Mouse (Mus musculus) hindbrain, postnatal 0 days (tissue): Measurements from ENCODE around the gene Gm15517. TPM values are rescaled to one million over a fixed set of nuclear protein-coding genes. Genes with fewer than 3 reads are reported as not detected.

Source experiments
- ATAC-seq: fragments of 200-750 bp; cut with Nextera tagmentation; 2 replicates; pipeline ENCODE4 v1.8.0; 2017; ENCODE audit warnings: mild to moderate bottlenecking, moderate TSS enrichment, moderate library complexity
- DNase-seq: peaks from one replicate; pipeline ENCODE4 v3.0.0-alpha.2; 2015; ENCODE audit warnings: low spot score
- H3K27ac ChIP-seq: fragments of 300-500 bp; sonication (generic); 2 replicates; pipeline ENCODE4 v1.5.1; 2014; ENCODE audit warnings: mild to moderate bottlenecking
- H3K27me3 ChIP-seq: fragments of 300-500 bp; sonication (generic); 2 replicates; pipeline ENCODE4 v1.6.1; 2014; ENCODE audit warnings: low read length, mixed read lengths; ENCODE audit not compliant: insufficient read depth
- H3K36me3 ChIP-seq: fragments of 300-500 bp; sonication (generic); 2 replicates; pipeline ENCODE4 v1.6.1; 2014; ENCODE audit warnings: low read length, mixed read lengths; ENCODE audit not compliant: insufficient read depth
- H3K4me1 ChIP-seq: fragments of 300-500 bp; sonication (generic); 2 replicates; pipeline ENCODE4 v1.6.1; 2014; ENCODE audit warnings: antibody characterized with exemption, low read length, mixed read lengths; ENCODE audit not compliant: insufficient read depth
- H3K4me2 ChIP-seq: fragments of 300-500 bp; sonication (generic); 2 replicates; pipeline ENCODE4 v1.6.1; 2014; ENCODE audit warnings: low read depth, mild to moderate bottlenecking, low read length, moderate library complexity, mixed read lengths
- H3K4me3 ChIP-seq: fragments of 300-500 bp; sonication (generic); 2 replicates; pipeline ENCODE4 v1.5.1; 2014; ENCODE audit warnings: low read length
- H3K9ac ChIP-seq: fragments of 300-500 bp; sonication (generic); replicated peaks from 2 replicates; pipeline ENCODE4 v1.6.1; 2014; ENCODE audit warnings: mild to moderate bottlenecking, low read length, moderate library complexity, mixed read lengths
- H3K9me3 ChIP-seq: fragments of 300-500 bp; sonication (generic); 2 replicates; pipeline ENCODE4 v1.6.1; 2016; ENCODE audit warnings: low read length, mixed read lengths
- CTCF ChIP-seq: IDR thresholded peaks from 2 replicates; pipeline ENCODE4 v1.5.1; 2016; ENCODE audit warnings: antibody characterized with exemption, control low read depth, low read depth
- WGBS: fragments of 180-500 bp; shearing (Covaris S2); extraction: QIAGEN DNeasy Blood & Tissue Kit; methylation state at CpG from one replicate; pipeline ENCODE4 v1.1.7; 2014; 5-methylcytosine and 5-hydroxymethylcytosine counted together
- polyA plus RNA-seq: library from polyadenylated mRNA; unstranded; fragments of >200 nt; fragmentation: Nextera tagmentation; extraction: Ambion mirVana; gene quantifications from 2 replicates; pipeline ENCODE4 v1.2.1, GENCODE M21; 2015
- total RNA-seq: library from RNA; depleted of rRNA; stranded (reverse); fragments of >200 nt; gene quantifications from 2 replicates; pipeline ENCODE4 v1.2.3, GENCODE M21; 2014; rRNA removed

Gene Gm15517
- total and polyA plus RNA-seq, 2 experiments from 2014 or later: not detected

DNA sequence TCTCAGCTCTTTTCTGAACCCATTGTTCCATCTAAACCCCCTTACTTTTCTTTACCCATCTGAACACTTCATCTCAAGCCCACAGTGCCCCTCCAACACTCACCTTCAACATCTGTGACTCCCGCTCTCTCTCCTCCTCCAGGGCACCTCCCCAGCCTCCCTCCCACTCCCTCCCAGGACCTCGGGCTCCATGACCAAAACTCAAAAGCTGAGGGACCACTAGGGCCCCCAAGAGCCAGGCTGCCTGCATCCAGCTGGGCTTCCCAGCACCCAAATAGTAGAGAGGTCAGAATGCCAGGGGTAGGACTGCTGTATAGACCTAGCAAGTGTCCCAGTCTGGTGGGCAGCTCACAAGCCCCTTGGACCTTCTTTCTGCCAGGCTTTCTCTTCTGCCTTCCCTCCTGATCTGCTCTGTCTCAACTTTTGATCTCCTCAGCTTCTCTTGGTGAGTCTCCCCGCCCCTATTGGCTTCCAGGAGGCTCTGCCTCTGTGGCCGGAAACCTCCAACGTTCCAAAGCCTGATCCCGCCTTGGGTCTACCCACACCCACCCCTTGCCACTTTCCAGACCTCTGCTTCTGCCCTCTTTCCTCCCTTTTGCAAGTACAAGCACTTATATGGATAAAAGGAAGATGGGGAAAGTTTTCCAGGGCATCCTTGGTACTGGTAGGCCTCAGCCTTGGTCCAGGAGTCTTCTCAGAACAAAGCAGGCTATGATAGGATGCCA, 45.4 kb downstream of the Gm15517 start, which contains the start of gene Clec11a:
Gene Clec11a (minus strand): TSS at position 387 of the 725 bp plus-strand sequence.
- DNase-seq: no peak
- no peak for ATAC-seq
- Histone ChIP-seq H3K27ac (peak within 1 kb of the TSS; percentile 95; the same call in 1 of the 2 replicates), H3K4me2 (peak within 1 kb of the TSS; percentile 72), H3K4me1 (peaks cover 14% of the 10 kb centered on the region; the same call in 1 of the 2 replicates), H3K9ac (0 out of 2 replicates have a peak within 1 kb of the TSS, but pooled peaks have one; percentile 14), H3K27me3 (no peaks in the 10 kb centered on the region), H3K9me3 (no peaks in the 10 kb centered on the region), H3K36me3 (no peaks in the 10 kb centered on the region), H3K4me3 (0 out of 2 replicates have a peak within 1 kb of the TSS, but pooled peaks have one; percentile 61)
- 65% methylated on average over 6 of the region's 6 CpGs for WGBS
- TF ChIP-seq CTCF: no peak

DNA sequence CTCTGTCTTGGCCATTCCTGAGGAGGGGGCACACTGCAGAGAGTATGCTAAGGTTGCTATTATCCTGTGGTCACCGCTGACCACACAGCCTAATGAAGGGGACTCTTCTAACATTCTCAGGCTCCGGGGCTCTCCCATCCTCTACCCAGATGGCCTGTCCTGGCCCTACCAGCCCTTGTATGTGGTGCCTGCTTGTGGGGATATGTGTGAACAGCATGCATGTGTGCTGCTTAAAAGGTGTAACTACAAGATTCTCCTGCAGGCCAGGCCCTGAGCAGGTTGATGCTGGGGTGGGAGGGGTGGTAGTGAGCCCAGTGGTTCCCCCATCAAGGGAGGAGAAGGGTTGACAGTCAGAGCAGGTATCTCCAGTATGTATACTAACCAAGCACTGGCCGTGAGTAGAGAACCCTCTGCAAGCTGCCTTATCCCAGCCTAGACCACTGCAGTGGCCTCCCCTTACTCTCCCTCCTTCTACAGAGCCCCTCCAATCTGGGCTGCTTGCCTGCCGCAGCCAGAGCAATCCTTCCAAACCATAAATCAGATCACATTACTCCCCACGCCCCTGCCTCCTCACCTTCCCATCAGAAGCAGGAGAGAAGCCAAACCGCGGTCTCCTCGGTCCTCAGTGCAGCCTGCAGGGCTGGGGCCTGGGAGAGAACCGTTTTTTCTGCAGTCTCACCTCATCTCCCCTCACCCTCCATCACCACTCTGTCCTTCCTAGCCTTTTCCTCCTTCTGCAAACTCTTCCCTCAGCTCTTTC, 46.2 kb downstream of the Gm15517 start:
- Histone ChIP-seq H3K9me3 (no peaks in the 10 kb centered on the region), H3K9ac (no peak overlapping the region), H3K4me1 (peaks cover 14% of the 10 kb centered on the region; the same call in 1 of the 2 replicates), H3K36me3 (no peaks in the 10 kb centered on the region), H3K27me3 (no peaks in the 10 kb centered on the region), H3K27ac (no peak overlapping the region), H3K4me2 (no peak overlapping the region), H3K4me3 (no peak overlapping the region)
- peak; percentile 58 for TF ChIP-seq CTCF
- ATAC-seq (no peak), DNase-seq (no peak)
- 57% methylated on average over 9 of the region's 9 CpGs for WGBS

DNA sequence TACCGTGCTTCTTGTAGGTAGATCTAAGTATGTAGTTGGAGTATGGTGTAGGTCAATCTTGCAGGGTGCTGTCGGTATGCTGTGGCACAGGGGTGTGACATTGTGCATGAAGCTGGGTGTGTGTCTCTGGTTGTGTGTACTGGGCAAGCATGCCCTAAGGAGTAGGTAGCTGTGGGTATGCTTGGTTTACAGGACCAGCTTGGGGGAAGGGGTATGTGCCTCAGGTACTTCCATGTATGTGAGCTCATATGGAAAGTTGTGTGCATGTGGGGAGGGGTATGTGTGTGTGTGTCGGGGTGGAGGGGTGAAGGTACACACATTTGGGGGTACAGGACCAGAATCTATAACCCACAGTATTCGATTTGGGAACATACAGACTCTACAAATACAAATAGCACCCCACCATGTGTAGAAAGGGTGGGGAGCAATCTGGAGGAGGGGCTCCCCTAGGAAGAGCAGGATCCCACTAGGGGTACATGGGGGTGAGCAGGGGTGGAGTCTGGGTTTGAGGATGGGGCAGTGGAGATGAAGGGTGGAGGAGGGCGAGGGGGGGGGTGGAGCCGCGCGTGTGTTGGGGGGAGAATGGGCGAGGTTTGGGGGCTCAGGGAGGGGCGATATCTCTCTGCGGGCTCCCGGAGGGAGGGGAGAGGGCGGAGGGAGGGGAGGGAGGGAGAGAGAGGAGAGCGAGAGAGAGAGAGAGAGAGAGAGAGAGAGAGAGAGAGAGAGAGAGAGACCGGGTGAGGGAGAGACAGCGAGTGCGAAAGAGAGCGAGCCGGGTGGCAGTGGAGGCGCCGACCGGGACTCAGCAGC, 48.4 kb downstream of the Gm15517 start, which contains the start of gene Shank1:
Gene Shank1 (plus strand): TSS at position 779 of the 810 bp plus-strand sequence.
- 0 out of 2 replicates have a peak, but pooled peaks cover 4% of the 10 kb centered on the region for H3K4me1 ChIP-seq
- H3K27ac ChIP-seq: peak within 1 kb of the TSS; percentile 73
- 38% methylated on average over 7 of the region's 22 CpGs for WGBS
- peak within 1 kb of the TSS; percentile 56 for H3K4me3 ChIP-seq
- H3K36me3 ChIP-seq: 0 out of 2 replicates have a peak, but pooled peaks cover 5% of the 10 kb centered on the region
- no peaks in the 10 kb centered on the region for H3K27me3 ChIP-seq
- peak within 1 kb of the TSS; percentile 62 for H3K4me2 ChIP-seq
- H3K9me3 ChIP-seq: no peaks in the 10 kb centered on the region
- ATAC-seq (no peak), DNase-seq (peak; percentile 32)
- TF ChIP-seq CTCF: no peak
- H3K9ac ChIP-seq: peak within 1 kb of the TSS; percentile 75

DNA sequence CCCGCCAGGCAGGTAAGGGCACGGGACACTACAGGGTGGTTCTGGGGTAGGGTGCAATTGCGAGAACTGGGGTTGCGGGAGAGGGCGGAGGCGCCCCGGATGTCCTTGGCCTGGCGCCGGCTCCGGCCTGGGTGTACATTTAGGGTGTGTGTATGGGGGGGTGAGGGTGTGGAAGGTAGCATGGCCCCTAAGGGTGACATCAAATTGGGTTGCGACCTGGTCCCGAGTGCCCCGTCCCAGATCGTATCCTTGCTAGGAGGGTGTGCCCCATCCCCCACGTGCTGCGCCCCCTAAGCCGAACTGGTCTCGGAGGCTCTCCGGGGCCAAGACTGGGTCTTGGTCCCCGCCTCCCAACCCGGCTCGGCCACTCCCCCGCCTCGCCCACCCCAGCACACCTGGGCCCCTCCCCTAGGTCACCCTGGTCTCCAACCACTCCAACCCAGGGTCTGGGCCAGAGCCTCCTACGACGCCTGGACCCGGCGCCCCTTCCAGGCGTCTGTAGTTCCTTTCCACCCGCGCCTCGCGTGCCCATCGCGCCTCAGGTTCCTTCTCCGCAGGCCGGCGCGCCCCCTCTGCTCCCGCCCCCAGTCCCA, 49.1 kb downstream of the Gm15517 start:
- DNase-seq: peak; percentile 36
- Histone ChIP-seq H3K27me3 (no peaks in the 10 kb centered on the region), H3K9ac (peak overlapping the region; percentile 75), H3K4me2 (peak overlapping the region; percentile 62), H3K4me3 (peak overlapping the region; percentile 56), H3K27ac (peak overlapping the region; percentile 73), H3K36me3 (0 out of 2 replicates have a peak, but pooled peaks cover 5% of the 10 kb centered on the region), H3K9me3 (no peaks in the 10 kb centered on the region), H3K4me1 (0 out of 2 replicates have a peak, but pooled peaks cover 4% of the 10 kb centered on the region)
- ATAC-seq: peak; percentile 21
- under 1% methylated on average over 33 of the region's 40 CpGs for WGBS
- TF ChIP-seq CTCF: no peak

DNA sequence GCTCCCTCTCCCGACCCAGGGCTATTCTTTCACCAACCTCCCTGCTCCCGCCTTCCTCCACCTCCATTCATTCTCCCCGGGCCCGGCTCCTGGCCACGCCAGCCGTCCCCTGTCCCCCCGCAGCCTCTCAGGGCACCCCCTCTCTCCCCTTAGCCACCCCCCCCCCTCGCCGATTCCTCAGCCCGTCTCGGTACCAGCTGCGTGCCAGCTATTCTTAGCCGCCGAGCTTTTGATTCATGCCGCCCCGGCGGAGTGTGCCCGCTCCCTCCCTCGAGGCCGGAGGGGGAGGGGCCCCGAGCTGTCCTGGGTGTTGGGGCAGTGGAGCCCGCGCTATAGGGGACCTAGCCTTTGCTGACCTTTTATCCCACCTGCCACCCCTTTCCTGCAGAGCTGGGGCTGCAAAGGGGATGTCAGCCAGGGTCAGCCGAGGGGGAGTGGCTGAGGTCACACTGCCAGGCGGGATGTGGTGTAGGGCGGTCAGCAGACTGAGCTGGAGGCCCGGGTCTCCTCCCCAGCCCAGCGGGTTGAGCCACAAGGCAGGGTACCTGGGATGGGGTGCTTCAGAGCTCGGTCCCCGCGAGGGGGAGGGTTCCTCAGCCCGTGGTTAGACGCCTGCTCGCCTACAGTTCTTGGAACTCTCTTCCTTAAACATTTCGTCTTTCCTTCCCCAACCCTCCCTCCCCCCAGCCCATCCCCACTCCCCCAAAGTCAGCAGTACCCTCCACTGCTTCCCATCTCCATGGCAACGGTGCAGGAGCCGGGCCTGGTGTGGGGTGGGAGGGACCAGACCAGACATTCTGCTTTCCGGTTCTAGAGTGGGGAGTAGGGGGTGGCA, 49.8 kb downstream of the Gm15517 start:
- ATAC-seq: peak; percentile 44
- H3K9me3 ChIP-seq: no peaks in the 10 kb centered on the region
- DNase-seq: peak; percentile 57

More for the DNA sequence above, 49.8 kb downstream of the Gm15517 start:
- Histone ChIP-seq H3K27me3 (no peaks in the 10 kb centered on the region), H3K36me3 (0 out of 2 replicates have a peak, but pooled peaks cover 10% of the 10 kb centered on the region), H3K4me3 (peak overlapping the region; percentile 56), H3K9ac (peak overlapping the region; percentile 75), H3K4me1 (0 out of 2 replicates have a peak, but pooled peaks cover 4% of the 10 kb centered on the region), H3K4me2 (peak overlapping the region; percentile 62), H3K27ac (peak overlapping the region; percentile 73)
- WGBS: under 1% methylated on average over 38 of the region's 38 CpGs
- no peak for TF ChIP-seq CTCF

Other genes with a start within 250 kb of the Gm15517 start
- gene Klk1b26, start 249.3 kb upstream of the Gm15517 start, total RNA-seq: 0.54 TPM in 1 of 2 replicates, not detected in the other
- gene Klk1b26, start 249.3 kb upstream of the Gm15517 start, polyA plus RNA-seq: not detected in 2 replicates
- gene Klk1b27, start 209.2 kb upstream of the Gm15517 start, total RNA-seq: not detected in 2 replicates
- 0.28 TPM in 1 of 2 replicates, not detected in the other for gene Klk1b27, start 209.2 kb upstream of the Gm15517 start, polyA plus RNA-seq
- gene Klk1b21, start 159.1 kb upstream of the Gm15517 start, total RNA-seq: not detected in 2 replicates
- gene Klk1b21, start 159.1 kb upstream of the Gm15517 start, polyA plus RNA-seq: not detected in 2 replicates
- gene Klk1b22, start 148.8 kb upstream of the Gm15517 start, total RNA-seq: not detected in 2 replicates
- not detected in 2 replicates for gene Klk1b22, start 148.8 kb upstream of the Gm15517 start, polyA plus RNA-seq
- gene Klk1b16, start 124.7 kb upstream of the Gm15517 start, total RNA-seq: not detected in 2 replicates
- gene Klk1b16, start 124.7 kb upstream of the Gm15517 start, polyA plus RNA-seq: not detected in 2 replicates
- not detected in 2 replicates for gene Klk1b24, start 73.2 kb upstream of the Gm15517 start, total RNA-seq
- not detected in 2 replicates for gene Klk1b24, start 73.2 kb upstream of the Gm15517 start, polyA plus RNA-seq
- not detected in 2 replicates for gene Klk1b3, start 63.3 kb upstream of the Gm15517 start, total RNA-seq
- not detected in 2 replicates for gene Klk1b3, start 63.3 kb upstream of the Gm15517 start, polyA plus RNA-seq
- gene Klk1b4, start 54.0 kb upstream of the Gm15517 start, total RNA-seq: not detected in 2 replicates
- gene Klk1b4, start 54.0 kb upstream of the Gm15517 start, polyA plus RNA-seq: not detected in 2 replicates
- not detected in 2 replicates for gene Klk1b5, start 45.5 kb upstream of the Gm15517 start, total RNA-seq
- gene Klk1b5, start 45.5 kb upstream of the Gm15517 start, polyA plus RNA-seq: not detected in 2 replicates
- not detected in 2 replicates for gene Klk1, start 36.1 kb upstream of the Gm15517 start, total RNA-seq
- gene Klk1, start 36.1 kb upstream of the Gm15517 start, polyA plus RNA-seq: not detected in 2 replicates
- gene Gm36864, start 25.3 kb upstream of the Gm15517 start, total RNA-seq: not detected in 2 replicates
- gene Gm36864, start 25.3 kb upstream of the Gm15517 start, polyA plus RNA-seq: not detected in 2 replicates
- gene 1700028J19Rik, start 14.8 kb upstream of the Gm15517 start, total RNA-seq: 1.2 TPM in 1 of 2 replicates, not detected in the other
- gene 1700028J19Rik, start 14.8 kb upstream of the Gm15517 start, polyA plus RNA-seq: 1.6 TPM in 2 replicates
- 340 and 409 TPM in 2 replicates for gene 2410002F23Rik, start 14.7 kb upstream of the Gm15517 start, total RNA-seq
- 239 TPM in 2 replicates for gene 2410002F23Rik, start 14.7 kb upstream of the Gm15517 start, polyA plus RNA-seq
- gene Acp4, start 4.1 kb upstream of the Gm15517 start, total RNA-seq: not detected in 2 replicates
- gene Acp4, start 4.1 kb upstream of the Gm15517 start, polyA plus RNA-seq: 0.13 TPM in 1 of 2 replicates, not detected in the other
- gene Clec11a, start 45.5 kb downstream of the Gm15517 start, total RNA-seq: 3.3 and 5.9 TPM in 2 replicates
- gene Clec11a, start 45.5 kb downstream of the Gm15517 start, polyA plus RNA-seq: 4.4 and 4.5 TPM in 2 replicates
- gene Shank1, start 48.8 kb downstream of the Gm15517 start, total RNA-seq: 39.0 and 41.8 TPM in 2 replicates
- gene Shank1, start 48.8 kb downstream of the Gm15517 start, polyA plus RNA-seq: 36.3 and 36.6 TPM in 2 replicates
- gene Syt3, start 122.7 kb downstream of the Gm15517 start, total RNA-seq: 130 and 154 TPM in 2 replicates
- 73.7 and 79.2 TPM in 2 replicates for gene Syt3, start 122.7 kb downstream of the Gm15517 start, polyA plus RNA-seq
- 1.4 and 2.3 TPM in 2 replicates for gene 1700008O03Rik, start 124.4 kb downstream of the Gm15517 start, total RNA-seq
- 3.3 and 3.6 TPM in 2 replicates for gene 1700008O03Rik, start 124.4 kb downstream of the Gm15517 start, polyA plus RNA-seq
- 562 and 663 TPM in 2 replicates for gene Lrrc4b, start 167.6 kb downstream of the Gm15517 start, total RNA-seq
- 19.6 and 22.7 TPM in 2 replicates for gene Lrrc4b, start 167.6 kb downstream of the Gm15517 start, polyA plus RNA-seq
- 10.2 and 15.5 TPM in 2 replicates for gene Aspdh, start 203.9 kb downstream of the Gm15517 start, total RNA-seq
- gene Aspdh, start 203.9 kb downstream of the Gm15517 start, polyA plus RNA-seq: 3.1 and 3.8 TPM in 2 replicates
- gene Josd2, start 206.5 kb downstream of the Gm15517 start, total RNA-seq: 32.7 and 44.5 TPM in 2 replicates
- gene Josd2, start 206.5 kb downstream of the Gm15517 start, polyA plus RNA-seq: 28.3 and 32.7 TPM in 2 replicates
- gene Emc10, start 235.1 kb downstream of the Gm15517 start, total RNA-seq: 311 and 319 TPM in 2 replicates
- gene Emc10, start 235.1 kb downstream of the Gm15517 start, polyA plus RNA-seq: 138 and 152 TPM in 2 replicates
- gene Fam71e1, start 235.1 kb downstream of the Gm15517 start, total RNA-seq: 19.7 and 19.8 TPM in 2 replicates
- 26.7 and 31.9 TPM in 2 replicates for gene Fam71e1, start 235.1 kb downstream of the Gm15517 start, polyA plus RNA-seq